Mouse (Mus musculus) MEL (cell line): Measurements from ENCODE around the gene Kcnb1. TPM values are rescaled to one million over a fixed set of nuclear protein-coding genes. Genes with fewer than 3 reads are reported as not detected.
A peak's percentile ranks its signal among the peaks of the same experiment; 100 is the strongest.

Experiments used
- DNase-seq: peaks from one replicate; pipeline ENCODE4 v3.0.0; 2011; ENCODE audit warnings: low read depth, low spot score
- H3K27ac ChIP-seq: 2 replicates; pipeline ENCODE4 v1.5.1; 2012; ENCODE audit warnings: low read depth, mild to moderate bottlenecking, control low read depth, low read length, moderate library complexity; ENCODE audit not compliant: control insufficient read depth
- H3K27me3 ChIP-seq, 2 experiments: fragments of 150-350 bp in 1 of 2; sonication (generic) in 1 of 2; 2 replicates each; pipeline ENCODE4 v1.6.1; 2012; ENCODE audit warnings: low read length in 2 of 2, mild to moderate bottlenecking in 2 of 2, improper control_type of control experiment in 1 of 2, moderate library complexity in 1 of 2; ENCODE audit not compliant: insufficient read depth in 2 of 2, control insufficient read depth in 1 of 2
- H3K36me3 ChIP-seq, 2 experiments: 2 replicates each; pipeline ENCODE4 v1.6.1; 2012 to 2014; ENCODE audit warnings: low read length in 2 of 2, improper control_type of control experiment in 1 of 2, inconsistent platforms in 1 of 2, mild to moderate bottlenecking in 1 of 2; ENCODE audit not compliant: insufficient read depth in 2 of 2, control insufficient read depth in 1 of 2
- H3K4me1 ChIP-seq, 2 experiments: fragments of 150-350 bp in 1 of 2; sonication (generic) in 1 of 2; 2 replicates each; pipeline ENCODE4 v1.6.1; 2012; ENCODE audit warnings: low read length in 2 of 2, improper control_type of control experiment in 1 of 2, mild to moderate bottlenecking in 1 of 2; ENCODE audit not compliant: insufficient read depth in 2 of 2, control insufficient read depth in 1 of 2
- H3K4me3 ChIP-seq, 2 experiments: fragments of 150-350 bp in 1 of 2; sonication (generic) in 1 of 2; 2 replicates each; pipeline ENCODE4 v1.5.1; 2012; ENCODE audit warnings: low read depth in 2 of 2, low read length in 2 of 2, mild to moderate bottlenecking in 2 of 2, moderate library complexity in 2 of 2, control low read depth in 1 of 2, improper control_type of control experiment in 1 of 2; ENCODE audit not compliant: control insufficient read depth in 1 of 2, insufficient read depth in 1 of 2
- H3K79me2 ChIP-seq: 2 replicates; pipeline ENCODE4 v1.6.1; 2012; ENCODE audit warnings: mild to moderate bottlenecking, low read length, moderate library complexity; ENCODE audit not compliant: control insufficient read depth, poor library complexity, insufficient read depth
- H3K9ac ChIP-seq: 2 replicates; pipeline ENCODE4 v1.6.1; 2012; ENCODE audit warnings: low read depth, mild to moderate bottlenecking, control low read depth, low read length, moderate library complexity; ENCODE audit not compliant: control insufficient read depth, poor library complexity, severe bottlenecking
- H3K9me3 ChIP-seq: fragments of 150-350 bp; sonication (generic); replicated peaks from 2 replicates; pipeline ENCODE4 v1.6.1; 2012; ENCODE audit warnings: mild to moderate bottlenecking, low read length, improper control_type of control experiment, moderate library complexity; ENCODE audit not compliant: insufficient read depth
- CHD1 ChIP-seq: IDR thresholded peaks from 2 replicates; pipeline ENCODE4 v1.6.1; 2012; ENCODE audit warnings: low read depth, mild to moderate bottlenecking, inconsistent platforms, low read length, improper control_type of control experiment
- CHD2 ChIP-seq: IDR thresholded peaks from 2 replicates; pipeline ENCODE4 v1.6.1; 2011; ENCODE audit warnings: low read length, improper control_type of control experiment
- CTCF ChIP-seq, 3 experiments: IDR thresholded peaks in 2 of 3; conservative IDR thresholded peaks in 1 of 3; 2 replicates each; pipeline ENCODE4 v1.5.1; 2011 to 2012; ENCODE audit warnings: low read length in 3 of 3, low read depth in 2 of 3, mild to moderate bottlenecking in 2 of 3, improper control_type of control experiment in 1 of 3, inconsistent platforms in 1 of 3, mixed read lengths in 1 of 3, moderate library complexity in 1 of 3; ENCODE audit not compliant: control insufficient read depth in 1 of 3, insufficient read depth in 1 of 3, poor library complexity in 1 of 3, severe bottlenecking in 1 of 3
- E2F4 ChIP-seq: IDR thresholded peaks from 2 replicates; pipeline ENCODE4 v1.6.1; 2011; ENCODE audit warnings: low read depth, low read length, improper control_type of control experiment, borderline replicate concordance
- EP300 ChIP-seq, 2 experiments: IDR thresholded peaks; 2 replicates each; pipeline ENCODE4 v1.6.1; 2011; ENCODE audit warnings: improper control_type of control experiment in 2 of 2, low read length in 2 of 2, low read depth in 1 of 2, mild to moderate bottlenecking in 1 of 2
- ETS1 ChIP-seq: IDR thresholded peaks from 2 replicates; pipeline ENCODE4 v1.6.1; 2012; ENCODE audit warnings: low read depth, mild to moderate bottlenecking, inconsistent platforms, low read length, improper control_type of control experiment, moderate library complexity
- GABPA ChIP-seq: IDR thresholded peaks from 2 replicates; pipeline ENCODE4 v1.6.1; 2012; ENCODE audit warnings: low read depth, mild to moderate bottlenecking, inconsistent platforms, low read length, improper control_type of control experiment, moderate library complexity
- HCFC1 ChIP-seq: IDR thresholded peaks from 2 replicates; pipeline ENCODE4 v1.6.1; 2012; ENCODE audit warnings: low read depth, mild to moderate bottlenecking, inconsistent platforms, low read length, improper control_type of control experiment, moderate library complexity
- JUND ChIP-seq: IDR thresholded peaks from 2 replicates; pipeline ENCODE4 v1.6.1; 2011; ENCODE audit warnings: low read depth, mild to moderate bottlenecking, improper control_type of control experiment, low read length
- KAT2A ChIP-seq: conservative IDR thresholded peaks from 2 replicates; pipeline ENCODE4 v1.6.1; 2012; ENCODE audit warnings: low read depth, low read length, improper control_type of control experiment, inconsistent platforms
- MXI1 ChIP-seq: IDR thresholded peaks from 2 replicates; pipeline ENCODE4 v1.6.1; 2011; ENCODE audit warnings: mild to moderate bottlenecking, low read depth, low read length, improper control_type of control experiment
- POLR2A ChIP-seq, 2 experiments: IDR thresholded peaks; 2 replicates each; pipeline ENCODE4 v1.6.1; 2011 to 2012; ENCODE audit warnings: low read length in 2 of 2, mild to moderate bottlenecking in 2 of 2, control low read depth in 1 of 2, improper control_type of control experiment in 1 of 2, low read depth in 1 of 2, moderate library complexity in 1 of 2; ENCODE audit not compliant: control insufficient read depth in 1 of 2, insufficient read depth in 1 of 2, poor library complexity in 1 of 2
- POLR2AphosphoS5 ChIP-seq: IDR thresholded peaks from 2 replicates; pipeline ENCODE4 v1.6.1; 2012; ENCODE audit warnings: low read depth, borderline replicate concordance, mild to moderate bottlenecking, inconsistent platforms, low read length, moderate library complexity, mixed read lengths
- RCOR1 ChIP-seq: IDR thresholded peaks from 2 replicates; pipeline ENCODE4 v1.6.1; 2012; ENCODE audit warnings: low read depth, mild to moderate bottlenecking, inconsistent platforms, low read length, improper control_type of control experiment
- SIN3A ChIP-seq: IDR thresholded peaks from 2 replicates; pipeline ENCODE4 v1.6.1; 2012; ENCODE audit warnings: low read length, improper control_type of control experiment, inconsistent platforms
- TCF12 ChIP-seq: IDR thresholded peaks from 2 replicates; pipeline ENCODE4 v1.6.1; 2014; ENCODE audit warnings: low read depth, mild to moderate bottlenecking, inconsistent platforms, low read length, improper control_type of control experiment, moderate library complexity
- UBTF ChIP-seq: IDR thresholded peaks from 2 replicates; pipeline ENCODE4 v1.6.1; 2012; ENCODE audit warnings: low read depth, mild to moderate bottlenecking, inconsistent platforms, low read length, improper control_type of control experiment, moderate library complexity, borderline replicate concordance; ENCODE audit not compliant: insufficient read depth
- ZC3H11A ChIP-seq: IDR thresholded peaks from 2 replicates; pipeline ENCODE4 v1.6.1; 2012; ENCODE audit warnings: low read depth, mild to moderate bottlenecking, inconsistent platforms, low read length, improper control_type of control experiment
- polyA plus RNA-seq, 2 experiments: library from polyadenylated mRNA; stranded (reverse) in 1 of 2; unstranded in 1 of 2; fragments of >175 nt in 1 of 2; fragments of >200 nt in 1 of 2; gene quantifications; 2 replicates each; pipeline versions ENCODE4 v1.2.1 to v1.2.4; 2012; ENCODE audit warnings: low replicate concordance in 2 of 2, low read depth in 1 of 2; ENCODE audit not compliant: insufficient read length in 2 of 2, insufficient read depth in 1 of 2, missing spikeins in 1 of 2
- total RNA-seq: library from RNA; depleted of rRNA; stranded (reverse); fragments of 300-350 nt; gene quantifications from 2 replicates; pipeline ENCODE4 v1.2.3, GENCODE M21; 2012

The Kcnb1 gene
- total and polyA plus RNA-seq, 3 experiments: 0.39 to 3.6 TPM; not detected in 1

DNA sequence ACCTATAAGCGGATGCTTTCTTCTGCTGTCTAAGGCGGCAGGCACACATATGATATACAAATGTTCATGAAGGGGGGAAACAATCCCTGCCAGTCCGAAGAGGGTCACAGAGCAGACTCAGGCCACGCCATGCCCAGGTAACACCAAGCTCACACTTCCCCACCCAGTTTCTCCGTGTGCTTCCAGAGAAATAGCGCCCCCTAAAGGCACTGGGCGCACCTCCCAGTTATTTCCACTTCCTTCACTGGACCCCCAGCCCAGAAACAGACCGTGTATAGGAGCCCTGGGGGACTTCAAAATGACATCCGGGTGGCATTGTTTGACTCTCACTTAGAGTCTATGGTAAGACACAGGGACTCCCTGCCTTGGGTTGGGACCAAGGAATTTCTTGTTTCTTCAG lies 47.3 kb upstream of the Kcnb1 start:
- Histone ChIP-seq H3K36me3 (no peaks in the 10 kb centered on the region), H3K27me3 (peaks cover 0 to 4% of the 10 kb centered on the region in 2 experiments), H3K9me3 (no peaks in the 10 kb centered on the region), H3K4me1 (no peaks in the 10 kb centered on the region), H3K9ac (no peak overlapping the region), H3K27ac (no peak overlapping the region), H3K79me2 (no peaks in the 10 kb centered on the region), H3K4me3 (no peak overlapping the region)
- TF ChIP-seq ETS1: no peak
- TF ChIP-seq CTCF (IDR thresholded peaks at IDR 0.05 in 2 of 3, conservative IDR thresholded peaks at IDR 0.05 in 1 of 3; ENCODE audit: control insufficient read depth in 1 of 3, insufficient read depth in 1 of 3, low read depth in 2 of 3, low read length in 3 of 3, poor library complexity in 1 of 3, severe bottlenecking in 1 of 3): peak; percentile 43 to 55 (median 53)
- no peak for DNase-seq

DNA sequence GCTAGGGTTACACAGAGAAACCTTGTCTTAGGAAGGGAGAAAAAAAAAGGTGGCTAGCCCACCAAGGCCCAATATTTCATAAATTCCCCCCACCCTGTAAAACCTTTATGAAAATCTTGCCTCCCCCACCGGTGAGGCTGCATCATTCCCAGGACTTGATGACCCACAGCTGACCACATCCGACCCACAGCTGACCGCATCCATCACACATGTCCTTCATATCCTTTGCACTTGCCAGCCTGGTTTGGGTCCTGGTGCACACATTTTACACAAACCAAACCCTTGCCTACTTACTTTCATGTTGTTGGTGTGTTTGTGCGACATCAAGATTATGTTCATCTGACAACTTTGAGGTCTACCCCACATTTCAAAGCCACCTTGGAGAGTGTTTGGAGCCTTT lies 46.2 kb upstream of the Kcnb1 start:
- H3K4me1 ChIP-seq: no peaks in the 10 kb centered on the region
- no peak for TF ChIP-seq POLR2AphosphoS5
- no peak for TF ChIP-seq JUND
- no peak for TF ChIP-seq CHD1
- TF ChIP-seq KAT2A: no peak
- TF ChIP-seq HCFC1: no peak
- TF ChIP-seq RCOR1: no peak
- no peak for TF ChIP-seq CHD2
- no peak for TF ChIP-seq POLR2A (IDR thresholded peaks at IDR 0.05; ENCODE audit: control insufficient read depth in 1 of 2, insufficient read depth in 1 of 2, low read depth in 1 of 2, low read length in 2 of 2, poor library complexity in 1 of 2)
- TF ChIP-seq TCF12: no peak
- TF ChIP-seq GABPA: no peak
- TF ChIP-seq UBTF: no peak
- no peak for TF ChIP-seq E2F4
- TF ChIP-seq CTCF (IDR thresholded peaks at IDR 0.05 in 2 of 3, conservative IDR thresholded peaks at IDR 0.05 in 1 of 3; ENCODE audit: control insufficient read depth in 1 of 3, insufficient read depth in 1 of 3, low read depth in 2 of 3, low read length in 3 of 3, poor library complexity in 1 of 3, severe bottlenecking in 1 of 3): no peak
- TF ChIP-seq SIN3A: no peak
- no peak for TF ChIP-seq ZC3H11A
- no peak for TF ChIP-seq MXI1
- TF ChIP-seq EP300 (IDR thresholded peaks at IDR 0.05; ENCODE audit: low read depth in 1 of 2, low read length in 2 of 2): no peak
- TF ChIP-seq, all 39 proteins: peak for 0
- no peak for DNase-seq
- Histone ChIP-seq H3K9ac (no peak overlapping the region), H3K27ac (no peak overlapping the region), H3K36me3 (no peaks in the 10 kb centered on the region), H3K4me3 (no peak overlapping the region), H3K27me3 (peaks cover 0 to 4% of the 10 kb centered on the region in 2 experiments), H3K9me3 (no peaks in the 10 kb centered on the region), H3K79me2 (no peaks in the 10 kb centered on the region)
